In genomic region chr11:76674704-76675103, GRCm38 (mm10) we compare ENCODE assay signal across 25 mouse cellular contexts. TPM values are rescaled to one million over a fixed set of nuclear protein-coding genes. Genes with fewer than 3 reads are reported as not detected.
DNase-seq lines count a peak whose midpoint lies in the region; ATAC-seq and TF ChIP-seq lines count a peak whose summit lies in the region.
"Had no signal": no experiment of that assay in that cellular context is flagged by ENCODE, and none has a peak within 500 bp of the region (broad histone marks: within the 10 kb centered on the region; RNA-seq: fewer than 3 reads in every experiment).

No protein-coding gene starts in this region.

- peak; percentile 75 for TF ChIP-seq CTCF in layer of hippocampus, adult 2 months (conservative IDR thresholded peaks at IDR 0.05)
- TF ChIP-seq CTCF in E14TG2a.4 (conservative IDR thresholded peaks at IDR 0.05; ENCODE audit: low read length): peak; percentile 32; the same call in 1 of the 2 replicates
- peak; percentile 32; the same call in 1 of the 2 replicates for TF ChIP-seq CTCF in cortical plate, adult 2 months (IDR thresholded peaks at IDR 0.05; ENCODE audit: extremely low read depth, insufficient read depth, low read length)

- H3K36me3 ChIP-seq in E14TG2a.4 (ENCODE audit: insufficient read depth, low read length): no peaks in the 10 kb centered on the region
- H3K36me3 ChIP-seq in neural tube, embryonic 15.5 days: no peaks in the 10 kb centered on the region
- H3K36me3 ChIP-seq: embryonic facial prominence, embryonic 13.5 days; G1E; heart, embryonic 10.5 days; hindbrain, embryonic 13.5 days; midbrain, embryonic 10.5 days had no signal

- H3K9ac ChIP-seq in neural tube, embryonic 15.5 days (replicated peaks): no peak overlapping the region
- H3K9ac ChIP-seq: embryonic facial prominence, embryonic 13.5 days; hindbrain, embryonic 13.5 days had no signal

- H3K27me3 ChIP-seq in E14TG2a.4 (ENCODE audit: insufficient read depth, low read length): peaks cover 70% of the 10 kb centered on the region
- H3K27me3 ChIP-seq in neural tube, embryonic 15.5 days (replicated peaks): peaks cover 55% of the 10 kb centered on the region

- ATAC-seq in cerebellum, adult (ENCODE audit: insufficient number of reproducible peaks, low FRiP score, low TSS enrichment): no peak
- ATAC-seq in neural tube, embryonic 15.5 days (ENCODE audit: low FRiP score): no peak

- H3K4me3 ChIP-seq in layer of hippocampus, adult 2 months: no peak overlapping the region
- H3K4me3 ChIP-seq in E14TG2a.4 (replicated peaks; ENCODE audit: low read length): no peak overlapping the region
- H3K4me3 ChIP-seq in cortical plate, adult 2 months (ENCODE audit: insufficient read depth, low read length): no peak overlapping the region
- H3K4me3 ChIP-seq in neural tube, embryonic 15.5 days (replicated peaks): no peak overlapping the region
- H3K4me3 ChIP-seq: embryonic facial prominence, embryonic 13.5 days; heart, embryonic 10.5 days; hindbrain, embryonic 13.5 days; midbrain, embryonic 10.5 days; myocyte had no signal

- WGBS in neural tube, embryonic 15.5 days: 37% methylated on average over 4 of the region's 4 CpGs

- no peaks in the 10 kb centered on the region for H3K9me3 ChIP-seq in E14TG2a.4 (ENCODE audit: low read length)
- no peaks in the 10 kb centered on the region for H3K9me3 ChIP-seq in neural tube, embryonic 15.5 days (replicated peaks)
- H3K9me3 ChIP-seq: embryonic facial prominence, embryonic 13.5 days; G1E; heart, embryonic 10.5 days; hindbrain, embryonic 13.5 days; midbrain, embryonic 10.5 days had no signal

- DNase-seq in cerebellum, postnatal 14 days: peak; percentile 53 to 62
- DNase-seq in layer of hippocampus, adult 2 months (ENCODE audit: low spot score in 2 of 2): no peak
- DNase-seq in layer of hippocampus, adult 8-10 months (ENCODE audit: low spot score in 2 of 2): no peak
- no peak for DNase-seq in gastrocnemius, adult 8-10 months (ENCODE audit: low spot score in 2 of 2)
- DNase-seq: adrenal gland, adult 8-10 months; gastrocnemius, postnatal 14 days; heart, postnatal 10 days; kidney, adult 2 months; kidney, postnatal 25 days; left cerebral cortex, postnatal 4 days; lung, adult 18-20 months; lung, postnatal 4 days; thymus, adult 18-20 months had no signal

- TF ChIP-seq POLR2A in cortical plate, adult 2 months (IDR thresholded peaks at IDR 0.05; ENCODE audit: extremely low read depth, insufficient read depth, low read length): no peak

- no peak overlapping the region; the same call in 1 of the 2 replicates for H3K27ac ChIP-seq in layer of hippocampus, adult 2 months
- no peak overlapping the region for H3K27ac ChIP-seq in cortical plate, adult 2 months (ENCODE audit: insufficient read depth, low read length)
- no peak overlapping the region for H3K27ac ChIP-seq in neural tube, embryonic 15.5 days (replicated peaks)
- H3K27ac ChIP-seq: embryonic facial prominence, embryonic 13.5 days; heart, embryonic 10.5 days; hindbrain, embryonic 13.5 days; midbrain, embryonic 10.5 days had no signal

- peaks cover 23% of the 10 kb centered on the region for H3K4me1 ChIP-seq in E14TG2a.4 (replicated peaks; ENCODE audit: low read depth, low read length)
- H3K4me1 ChIP-seq in cortical plate, adult 2 months (ENCODE audit: control insufficient read depth, insufficient read depth, low read length): peaks cover 5% of the 10 kb centered on the region; the same call in 1 of the 2 replicates
- H3K4me1 ChIP-seq in neural tube, embryonic 15.5 days: peaks cover 15% of the 10 kb centered on the region

- no peak overlapping the region for H3K4me2 ChIP-seq in neural tube, embryonic 15.5 days
- H3K4me2 ChIP-seq: embryonic facial prominence, embryonic 13.5 days; hindbrain, embryonic 13.5 days had no signal

RNA-seq across cellular contexts. Expression of gene Bhlha9, which starts 2.4 kb away (rescaled TPM):
- 1 to 10 TPM; 3.4 to 5.3 TPM for total RNA-seq in layer of hippocampus, adult 2 months (2021)
- total RNA-seq in layer of hippocampus, adult 8-10 months (2022): 1 to 10 TPM; 3.3 to 4.8 (median 3.8) TPM
- 3.5 and 4.5 TPM in 2 replicates for polyA plus RNA-seq in cortical plate, adult 2 months (2012; rRNA removed)
- 1.7 and 1.9 TPM in 2 replicates for polyA plus RNA-seq in neural tube, embryonic 15.5 days (2015; fragmentation: Nextera tagmentation; extraction: Ambion mirVana)
- not detected for total RNA-seq in gastrocnemius, adult 8-10 months (2022)
- total RNA-seq: adrenal gland, adult 8-10 months; G1E; gastrocnemius, postnatal 14 days; heart, postnatal 10 days; liver, adult 2 months had no signal
- polyA plus RNA-seq: embryonic facial prominence, embryonic 13.5 days; G1E; kidney, adult 2 months; liver, adult 2 months; myocyte; small intestine, adult 2 months had no signal

RNA-seq across cellular contexts. Expression of gene Trarg1, which starts 4.9 kb away (rescaled TPM):
- total RNA-seq in layer of hippocampus, adult 2 months (2021): under 1 TPM; 0.42 to 0.54 TPM
- under 1 TPM; 0.39 to 0.57 (median 0.46) TPM for total RNA-seq in layer of hippocampus, adult 8-10 months (2022)
- polyA plus RNA-seq in cortical plate, adult 2 months (2012; rRNA removed): 0.32 and 0.40 TPM in 2 replicates
- polyA plus RNA-seq in neural tube, embryonic 15.5 days (2015; fragmentation: Nextera tagmentation; extraction: Ambion mirVana): 5.5 and 7.7 TPM in 2 replicates
- 1 to 10 TPM in 3 of 4 experiments, under 1 TPM in 1; 0.61 to 5.9 (median 2.1) TPM for total RNA-seq in gastrocnemius, adult 8-10 months (2022)
- polyA plus RNA-seq: G1E had no signal

RNA-seq across cellular contexts. Expression of gene Abr, which starts 52.6 kb away (rescaled TPM):
- total RNA-seq in layer of hippocampus, adult 2 months (2021): 100 to 1,000 TPM; 528 to 537 TPM
- total RNA-seq in layer of hippocampus, adult 8-10 months (2022): 100 to 1,000 TPM; 464 to 480 (median 470) TPM
- 266 and 292 TPM in 2 replicates for polyA plus RNA-seq in cortical plate, adult 2 months (2012; rRNA removed)
- 73.5 and 88.3 TPM in 2 replicates for polyA plus RNA-seq in neural tube, embryonic 15.5 days (2015; fragmentation: Nextera tagmentation; extraction: Ambion mirVana)
- 10 to 100 TPM in 1 of 4 experiments, 1 to 10 TPM in 3; 5.5 to 10.6 (median 6.4) TPM for total RNA-seq in gastrocnemius, adult 8-10 months (2022)
- polyA plus RNA-seq: G1E had no signal

Comparison
In these comparisons a context has a peak if more than half of its experiments do, and no peak if none do; other contexts are left out.
1. DNase-seq: peak in cerebellum, postnatal 14 days (2 of 2); none in layer of hippocampus, adult 2 months (0 of 2), layer of hippocampus, adult 8-10 months (0 of 2) and gastrocnemius, adult 8-10 months (0 of 2).
2. RNA of gene Bhlha9, which starts 2.4 kb away (total RNA-seq): 3.4 to 5.3 TPM in layer of hippocampus, adult 2 months and 3.3 to 4.8 TPM in layer of hippocampus, adult 8-10 months; not detected in gastrocnemius, adult 8-10 months; every median in the first group is over 4 times any median in the second.
3. RNA of gene Abr, which starts 52.6 kb away (total RNA-seq): 528 to 537 TPM in layer of hippocampus, adult 2 months and 464 to 480 TPM in layer of hippocampus, adult 8-10 months; 5.5 to 10.6 TPM in gastrocnemius, adult 8-10 months; every median in the first group is over 10 times any median in the second.
4. Peak in every context shown above with its lines, with median percentiles within 50 percentile points of each other: CTCF ChIP-seq.